Mouse (Mus musculus) spleen, postnatal 36 days (tissue): ENCODE results near the gene Tnfsf10.
"Not testable (repeated sequence)": the region's sequence is repeated elsewhere in the genome, so short reads cannot be mapped to it uniquely, and the experiment has no call there.

Experiments used
- DNase-seq, 2 experiments: peaks; one replicate each; pipeline ENCODE4 v3.0.0; 2022; ENCODE audit warnings: low spot score in 2 of 2, mixed read lengths in 1 of 2

Gene Tnfsf10

GRCm38 (mm10) chr3:27316559-27317287 is at the start of gene Tnfsf10:
Gene Tnfsf10, plus strand, starts transcription at chr3:27317028.
- peak; percentile 57 to 59 for DNase-seq

- DNase-seq = no peak
These were observed 49.5 kb upstream of the Tnfsf10 start for GRCm38 (mm10) chr3:27267327-27267726.

GRCm38 (mm10) chr3:27267887-27268286 is 48.9 kb upstream of the Tnfsf10 start:
- DNase-seq = no peak

GRCm38 (mm10) chr3:27269151-27269550 is 47.7 kb upstream of the Tnfsf10 start:
- DNase-seq = no peak

- DNase-seq = peak; percentile 31 to 44
These were observed 46.5 kb upstream of the Tnfsf10 start for GRCm38 (mm10) chr3:27270160-27270962.

- no peak for DNase-seq
These were observed 43.7 kb upstream of the Tnfsf10 start for GRCm38 (mm10) chr3:27272926-27273745.

GRCm38 (mm10) chr3:27279286-27279925 is 37.4 kb upstream of the Tnfsf10 start:
- DNase-seq = not testable (repeated sequence)

- DNase-seq = peak; percentile 37 to 52
These were observed 36.5 kb upstream of the Tnfsf10 start for GRCm38 (mm10) chr3:27280280-27280749.

- DNase-seq = no peak
These were observed 33.6 kb upstream of the Tnfsf10 start for GRCm38 (mm10) chr3:27283071-27283713.

- no peak for DNase-seq
These were observed 33.0 kb upstream of the Tnfsf10 start for GRCm38 (mm10) chr3:27283796-27284195.

GRCm38 (mm10) chr3:27284227-27284626 is 32.6 kb upstream of the Tnfsf10 start:
- no peak for DNase-seq

GRCm38 (mm10) chr3:27285072-27285471 is 31.8 kb upstream of the Tnfsf10 start:
- DNase-seq = no peak

GRCm38 (mm10) chr3:27288301-27288700 is 28.5 kb upstream of the Tnfsf10 start:
- no peak for DNase-seq

GRCm38 (mm10) chr3:27288909-27289308 is 27.9 kb upstream of the Tnfsf10 start:
- no peak for DNase-seq

GRCm38 (mm10) chr3:27290285-27290684 is 26.5 kb upstream of the Tnfsf10 start:
- no peak for DNase-seq

- not testable (repeated sequence) for DNase-seq
These were observed 25.9 kb upstream of the Tnfsf10 start for GRCm38 (mm10) chr3:27290945-27291344.

- DNase-seq = not testable (repeated sequence)
These were observed 25.4 kb upstream of the Tnfsf10 start for GRCm38 (mm10) chr3:27291411-27291810.

GRCm38 (mm10) chr3:27293645-27294385 is 23.0 kb upstream of the Tnfsf10 start:
- no peak for DNase-seq

- DNase-seq = no peak
These were observed 16.4 kb upstream of the Tnfsf10 start for GRCm38 (mm10) chr3:27300451-27300850.
